Mouse (Mus musculus) intestine, postnatal 0 days (tissue): ENCODE results near the gene A3galt2. TPM values are rescaled to one million over a fixed set of nuclear protein-coding genes. Genes with fewer than 3 reads are reported as not detected.

Experiments used
- ATAC-seq: fragments of 200-750 bp; cut with Nextera tagmentation; 2 replicates; pipeline ENCODE4 v1.8.0; 2017; ENCODE audit warnings: mild to moderate bottlenecking, moderate TSS enrichment, moderate library complexity
- H3K27ac ChIP-seq: fragments of 300-500 bp; sonication (generic); 2 replicates; pipeline ENCODE4 v1.5.1; 2014; ENCODE audit warnings: mild to moderate bottlenecking, low read depth, low read length, moderate library complexity
- H3K27me3 ChIP-seq: fragments of 300-500 bp; sonication (generic); replicated peaks from 2 replicates; pipeline ENCODE4 v1.6.1; 2014; ENCODE audit warnings: low read length, mixed read lengths; ENCODE audit not compliant: control insufficient read depth, insufficient read depth
- H3K36me3 ChIP-seq: fragments of 300-500 bp; sonication (generic); 2 replicates; pipeline ENCODE4 v1.6.1; 2014; ENCODE audit warnings: mild to moderate bottlenecking, moderate library complexity; ENCODE audit not compliant: control insufficient read depth, insufficient read depth
- H3K4me1 ChIP-seq: fragments of 300-500 bp; sonication (generic); replicated peaks from 2 replicates; pipeline ENCODE4 v1.6.1; 2014; ENCODE audit warnings: antibody characterized with exemption, low read length, mixed read lengths; ENCODE audit not compliant: control insufficient read depth, insufficient read depth
- H3K4me2 ChIP-seq: fragments of 300-500 bp; sonication (generic); replicated peaks from 2 replicates; pipeline ENCODE4 v1.6.1; 2014; ENCODE audit warnings: low read depth, mild to moderate bottlenecking, moderate library complexity
- H3K4me3 ChIP-seq: fragments of 300-500 bp; sonication (generic); 2 replicates; pipeline ENCODE4 v1.5.1; 2014; ENCODE audit warnings: low read depth, low read length
- H3K9ac ChIP-seq: fragments of 300-500 bp; sonication (generic); 2 replicates; pipeline ENCODE4 v1.6.1; 2014; ENCODE audit warnings: mild to moderate bottlenecking, low read depth, low read length
- H3K9me3 ChIP-seq: fragments of 300-500 bp; sonication (generic); 2 replicates; pipeline ENCODE4 v1.6.1; 2016; ENCODE audit warnings: mixed run types; ENCODE audit not compliant: control insufficient read depth
- CTCF ChIP-seq: sonication (generic); IDR thresholded peaks from 2 replicates; pipeline ENCODE4 v1.5.1; 2016; ENCODE audit warnings: low read depth, mild to moderate bottlenecking, control low read depth, antibody characterized with exemption, moderate library complexity
- WGBS: fragments of 180-500 bp; shearing (Covaris S2); extraction: QIAGEN DNeasy Blood & Tissue Kit; methylation state at CpG from one replicate; pipeline ENCODE4 v1.1.7; 2014; 5-methylcytosine and 5-hydroxymethylcytosine counted together
- polyA plus RNA-seq: library from polyadenylated mRNA; unstranded; fragments of >200 nt; fragmentation: Nextera tagmentation; extraction: Ambion mirVana; gene quantifications from 2 replicates; pipeline ENCODE4 v1.2.1, GENCODE M21; 2015

A3galt2 gene
- polyA plus RNA-seq, 1 experiment from 2014 or later: not detected

DNA sequence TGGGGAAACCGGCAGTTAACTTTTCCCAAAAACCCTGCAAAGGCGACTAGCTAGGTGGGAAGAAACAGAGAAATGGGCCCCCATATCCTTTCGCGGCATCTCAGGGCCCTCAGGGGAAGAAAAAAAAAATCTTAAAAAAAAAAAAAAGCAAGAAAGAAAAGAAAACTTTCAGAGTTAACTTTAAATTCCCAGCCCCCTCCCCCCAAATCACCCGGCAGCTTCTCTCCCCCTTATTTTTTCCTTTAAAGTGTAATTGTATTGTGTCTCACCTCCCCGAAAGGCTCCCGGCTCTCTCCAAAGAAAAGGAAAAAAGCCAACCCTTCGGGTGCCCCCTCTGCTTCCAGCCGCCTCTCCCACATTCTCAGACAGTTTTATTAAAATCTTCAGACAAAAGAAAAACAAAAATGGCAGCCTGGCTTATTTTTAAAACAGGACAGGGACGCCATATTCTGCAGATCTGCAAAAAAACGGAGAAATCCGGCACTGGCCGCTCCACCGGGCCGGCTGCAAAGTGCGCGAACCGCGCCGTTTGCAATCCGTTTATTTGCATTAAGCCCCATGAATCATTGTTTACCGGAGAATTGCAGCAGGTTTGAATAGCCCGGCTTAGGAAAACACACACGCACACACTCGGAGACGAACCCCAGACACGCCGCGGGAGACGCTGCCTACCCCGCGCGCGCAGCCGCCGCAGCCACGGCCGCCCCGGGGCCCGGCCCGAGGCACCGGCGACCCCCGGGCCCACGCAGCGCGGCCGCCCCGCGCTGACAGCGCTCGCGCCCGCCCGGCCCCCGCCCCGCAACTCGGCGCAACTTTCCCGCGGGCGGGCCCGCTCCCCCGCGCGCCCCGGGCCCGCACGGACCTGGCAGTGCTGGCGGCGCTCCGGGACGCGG is 50.2 kb downstream of the A3galt2 start:
- Histone ChIP-seq H3K27ac (peak overlapping the region; percentile 96), H3K4me1 (0 out of 2 replicates have a peak, but pooled peaks cover 6% of the 10 kb centered on the region), H3K36me3 (no peaks in the 10 kb centered on the region), H3K27me3 (no peaks in the 10 kb centered on the region), H3K9me3 (no peaks in the 10 kb centered on the region), H3K4me3 (peak overlapping the region; percentile 76), H3K9ac (peak overlapping the region; percentile 99), H3K4me2 (peak overlapping the region; percentile 98)
- no peak; the same call in 1 of the 2 replicates for ATAC-seq
- no peak for TF ChIP-seq CTCF
- under 1% methylated on average over 70 of the region's 74 CpGs for WGBS

DNA sequence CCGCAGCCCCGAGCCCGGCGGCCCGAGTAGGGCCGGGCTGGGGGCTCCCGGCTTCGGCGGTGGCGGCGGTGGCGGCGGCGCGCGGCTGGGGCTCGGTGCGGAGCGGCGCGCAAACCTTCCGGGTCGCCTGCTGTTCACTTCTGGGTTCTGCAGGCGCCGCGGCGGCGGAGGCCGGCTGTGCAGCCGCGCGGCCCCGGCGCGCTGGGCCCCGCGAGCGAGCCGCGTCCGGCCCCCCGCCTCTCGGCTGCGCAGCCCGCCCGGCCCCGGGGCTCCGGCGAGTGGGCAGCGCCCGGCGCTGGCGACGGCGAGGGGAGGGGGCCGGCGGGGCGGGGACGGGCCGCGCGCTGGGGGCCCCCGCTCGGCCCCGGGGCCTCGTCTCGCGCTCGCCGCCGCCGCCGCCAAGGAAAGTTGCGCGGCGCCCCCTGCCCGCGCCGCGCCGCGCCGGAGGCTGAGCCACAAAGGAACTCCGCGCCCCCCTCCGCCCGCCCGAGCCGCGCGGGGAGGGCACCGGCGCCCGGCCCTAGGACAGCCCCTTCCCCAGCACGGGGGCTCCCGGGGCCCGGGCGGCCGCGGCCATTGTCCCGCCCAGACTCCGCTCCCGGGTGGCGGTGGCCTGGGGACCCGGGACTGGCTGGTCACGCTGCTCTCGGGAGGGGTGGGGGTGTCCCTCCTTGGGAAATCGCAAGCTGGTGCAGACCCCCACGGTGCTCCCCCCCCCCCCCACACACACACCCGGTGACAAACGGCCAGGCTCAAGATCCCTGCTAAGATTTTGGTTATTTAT is 51.1 kb downstream of the A3galt2 start, which contains the start of gene Zfp362:
Gene Zfp362 (minus strand): TSS at position 3 of the 784 bp plus-strand sequence.
- 0 out of 2 replicates have a peak, but pooled peaks have one; percentile 0 for TF ChIP-seq CTCF
- peak within 1 kb of the TSS; percentile 76 for H3K4me3 ChIP-seq
- 0% methylated on average over 48 of the region's 111 CpGs for WGBS
- H3K9me3 ChIP-seq: no peaks in the 10 kb centered on the region
- H3K36me3 ChIP-seq: no peaks in the 10 kb centered on the region
- H3K4me2 ChIP-seq: peak within 1 kb of the TSS; percentile 98
- peak; percentile 72 for ATAC-seq
- peak within 1 kb of the TSS; percentile 96 for H3K27ac ChIP-seq
- H3K27me3 ChIP-seq: no peaks in the 10 kb centered on the region
- 0 out of 2 replicates have a peak, but pooled peaks cover 6% of the 10 kb centered on the region for H3K4me1 ChIP-seq
- H3K9ac ChIP-seq: peak within 1 kb of the TSS; percentile 99

- 1% methylated on average over 15 of the region's 15 CpGs for WGBS
- ATAC-seq: peak; percentile 56
- no peaks in the 10 kb centered on the region for H3K36me3 ChIP-seq
- 0 out of 2 replicates have a peak, but pooled peaks cover 6% of the 10 kb centered on the region for H3K4me1 ChIP-seq
- H3K27ac ChIP-seq: peak overlapping the region; percentile 96
- peak overlapping the region; percentile 98 for H3K4me2 ChIP-seq
- H3K9me3 ChIP-seq: no peaks in the 10 kb centered on the region
- TF ChIP-seq CTCF: no peak; the same call in 1 of the 2 replicates
- H3K27me3 ChIP-seq: no peaks in the 10 kb centered on the region
- peak overlapping the region; percentile 99 for H3K9ac ChIP-seq
- H3K4me3 ChIP-seq: peak overlapping the region; percentile 76
These were observed 51.6 kb downstream of the A3galt2 start for GRCm38 (mm10) chr4:128806827-128807179.

DNA sequence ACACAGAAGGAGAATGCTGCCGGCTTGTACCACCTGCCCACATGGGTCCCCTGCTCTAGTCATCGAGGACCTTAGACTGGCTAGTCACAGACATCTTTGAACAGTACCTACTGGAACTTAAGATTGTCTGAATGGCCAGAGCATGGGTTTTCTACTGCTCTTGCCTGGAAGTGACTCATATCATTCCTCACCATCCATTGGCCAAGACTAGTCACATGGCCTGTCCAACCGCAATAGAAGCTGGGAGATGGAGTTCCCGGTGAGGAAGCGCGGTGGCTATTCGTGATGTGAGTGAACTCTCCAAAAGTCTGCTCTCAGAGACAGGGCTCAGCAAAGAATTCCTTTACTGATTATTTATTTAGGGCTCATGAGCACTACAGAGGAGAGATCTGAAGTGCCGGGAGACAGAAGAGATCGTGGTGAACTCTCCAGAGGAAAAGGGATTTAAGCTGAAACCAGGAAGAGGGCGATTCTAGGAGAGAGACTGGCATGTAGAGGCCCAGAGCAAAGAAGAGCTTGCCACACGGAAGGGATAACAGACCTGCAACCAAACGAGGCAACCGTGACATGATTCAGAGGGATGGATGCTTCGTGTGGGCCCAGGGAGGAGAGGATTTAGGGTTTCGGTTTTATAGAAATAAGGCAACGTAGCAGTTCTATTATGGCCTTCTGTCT is 56.4 kb downstream of the A3galt2 start:
- H3K27ac ChIP-seq: peak overlapping the region; percentile 67; the same call in 1 of the 2 replicates
- no peaks in the 10 kb centered on the region for H3K27me3 ChIP-seq
- H3K36me3 ChIP-seq: no peaks in the 10 kb centered on the region
- H3K4me2 ChIP-seq: peak overlapping the region; percentile 68
- peaks cover 11% of the 10 kb centered on the region; the same call in 1 of the 2 replicates for H3K4me1 ChIP-seq
- no peak for TF ChIP-seq CTCF
- peak overlapping the region; percentile 57 for H3K4me3 ChIP-seq
- whole genome bisulfite sequencing: 12% methylated on average over 16 of the region's 16 CpGs
- peak; percentile 86 for ATAC-seq
- H3K9me3 ChIP-seq: no peaks in the 10 kb centered on the region
- peak overlapping the region; percentile 48 for H3K9ac ChIP-seq

DNA sequence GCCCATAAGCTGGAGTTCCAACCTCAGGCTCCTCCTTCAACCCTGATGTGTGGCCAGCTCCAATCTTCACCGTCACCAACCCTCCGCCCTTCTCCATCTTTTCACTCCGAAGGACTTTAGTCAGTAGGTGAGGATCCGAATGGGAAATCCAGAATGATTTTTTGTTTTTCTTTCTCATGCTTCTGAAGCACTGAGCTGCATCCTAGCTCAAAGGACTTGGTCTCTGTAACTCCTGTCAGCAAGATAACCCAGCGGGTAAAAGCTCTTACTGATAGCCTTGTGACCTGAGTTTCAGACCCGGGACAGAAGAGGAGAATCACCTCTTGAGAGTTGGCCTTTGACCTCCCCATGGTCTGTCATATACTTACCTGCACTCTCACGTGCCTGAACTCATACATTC is 61.8 kb downstream of the A3galt2 start:
- no peak overlapping the region for H3K4me3 ChIP-seq
- ATAC-seq: no peak
- H3K4me2 ChIP-seq: no peak overlapping the region
- no peaks in the 10 kb centered on the region for H3K27me3 ChIP-seq
- no peak overlapping the region for H3K27ac ChIP-seq
- WGBS: 49% methylated on average over 7 of the region's 7 CpGs
- no peak overlapping the region for H3K9ac ChIP-seq
- no peak for TF ChIP-seq CTCF
- H3K36me3 ChIP-seq: no peaks in the 10 kb centered on the region
- H3K9me3 ChIP-seq: no peaks in the 10 kb centered on the region
- H3K4me1 ChIP-seq: peaks cover 11% of the 10 kb centered on the region; the same call in 1 of the 2 replicates

Other genes starting within 250 kb of the A3galt2 start
- gene Zscan20, start 145.3 kb upstream of the A3galt2 start, polyA plus RNA-seq: 0.87 and 1.0 TPM in 2 replicates
- gene Tlr12, start 136.7 kb upstream of the A3galt2 start, polyA plus RNA-seq: 2.1 and 2.5 TPM in 2 replicates
- gene Phc2, start 100.7 kb upstream of the A3galt2 start, polyA plus RNA-seq: 22.9 and 25.4 TPM in 2 replicates
- 12.6 and 12.9 TPM in 2 replicates for gene Zfp362, start 50.7 kb downstream of the A3galt2 start, polyA plus RNA-seq
- 2.1 and 2.8 TPM in 2 replicates for gene Trim62, start 128.2 kb downstream of the A3galt2 start, polyA plus RNA-seq
- 13.1 and 13.3 TPM in 2 replicates for gene Azin2, start 207.1 kb downstream of the A3galt2 start, polyA plus RNA-seq
- 538 and 552 TPM in 2 replicates for gene Ak2, start 236.6 kb downstream of the A3galt2 start, polyA plus RNA-seq